Mouse (Mus musculus) heart, adult 2 months (tissue): ENCODE measurements around the gene Slc25a17.

ENCODE experiments used
- CTCF ChIP-seq: fragments of 200-600 bp; IDR thresholded peaks from 2 replicates; pipeline ENCODE4 v1.8.1; 2022; ENCODE audit warnings: antibody characterized with exemption, mild to moderate bottlenecking, moderate library complexity
- POLR2A ChIP-seq: fragments of 200-500 bp; IDR thresholded peaks from 2 replicates; pipeline ENCODE4 v1.6.1; 2011; ENCODE audit warnings: mild to moderate bottlenecking, low read depth, low read length, control low read depth; ENCODE audit not compliant: insufficient read depth

DNA sequence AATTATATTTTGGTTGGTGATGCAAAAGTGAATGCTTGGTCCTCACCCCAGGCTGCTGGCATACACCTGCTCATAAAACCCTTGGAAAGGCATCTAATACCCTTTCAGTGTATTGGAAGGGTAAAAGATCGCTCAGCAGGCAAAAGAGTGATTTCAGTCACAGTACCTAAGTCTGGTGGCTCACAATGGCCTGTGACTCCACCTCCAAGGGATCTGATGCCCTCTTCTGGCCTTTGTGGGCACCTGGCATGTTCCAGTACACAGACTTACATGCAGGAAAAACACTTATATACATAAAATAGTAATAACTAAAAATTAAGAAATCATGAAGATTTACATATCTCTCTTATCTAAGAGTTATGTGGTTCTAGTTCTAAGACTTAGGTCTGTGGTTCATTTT is 8.0 kb downstream of the Slc25a17 start:
- TF ChIP-seq CTCF (peak; percentile 48), POLR2A (no peak)
